Mouse (Mus musculus): ENCODE measurements at regions not wholly inside any gene's neighbourhood (a gene's known extent, or its start where the extent isn't known, plus 50 kb on each side); places are given as distances from the start of the nearest gene placed in this dataset.

- TF ChIP-seq CTCF (IDR thresholded peaks at IDR 0.05; ENCODE audit: control insufficient read depth, insufficient read depth, insufficient replicate concordance, low read depth, low read length) (no peak), POLR2A (IDR thresholded peaks at IDR 0.05; ENCODE audit: control insufficient read depth, low read depth, low read length) (no peak)
Measured at GRCm38 (mm10) chr3:65476091-65476953, 51.9 kb upstream of the Tiparp start.

All from testis, adult 2 months (tissue).